Mouse (Mus musculus): ENCODE results near the gene Lrwd1. TPM values are rescaled to one million over a fixed set of nuclear protein-coding genes. Genes with fewer than 3 reads are reported as not detected.

Lrwd1 gene
- 27.3 to 31.5 TPM (median 29.4 TPM) in 4 replicates for total RNA-seq (2023; ENCODE audit: inconsistent age)

GRCm38 (mm10) chr5:136135571-136136291 lies at the start of gene Lrwd1, which contains the start of gene Alkbh4:
Gene Lrwd1, minus strand, starts transcription at chr5:136136074.
Gene Alkbh4, plus strand, starts transcription at chr5:136136146.

DNA sequence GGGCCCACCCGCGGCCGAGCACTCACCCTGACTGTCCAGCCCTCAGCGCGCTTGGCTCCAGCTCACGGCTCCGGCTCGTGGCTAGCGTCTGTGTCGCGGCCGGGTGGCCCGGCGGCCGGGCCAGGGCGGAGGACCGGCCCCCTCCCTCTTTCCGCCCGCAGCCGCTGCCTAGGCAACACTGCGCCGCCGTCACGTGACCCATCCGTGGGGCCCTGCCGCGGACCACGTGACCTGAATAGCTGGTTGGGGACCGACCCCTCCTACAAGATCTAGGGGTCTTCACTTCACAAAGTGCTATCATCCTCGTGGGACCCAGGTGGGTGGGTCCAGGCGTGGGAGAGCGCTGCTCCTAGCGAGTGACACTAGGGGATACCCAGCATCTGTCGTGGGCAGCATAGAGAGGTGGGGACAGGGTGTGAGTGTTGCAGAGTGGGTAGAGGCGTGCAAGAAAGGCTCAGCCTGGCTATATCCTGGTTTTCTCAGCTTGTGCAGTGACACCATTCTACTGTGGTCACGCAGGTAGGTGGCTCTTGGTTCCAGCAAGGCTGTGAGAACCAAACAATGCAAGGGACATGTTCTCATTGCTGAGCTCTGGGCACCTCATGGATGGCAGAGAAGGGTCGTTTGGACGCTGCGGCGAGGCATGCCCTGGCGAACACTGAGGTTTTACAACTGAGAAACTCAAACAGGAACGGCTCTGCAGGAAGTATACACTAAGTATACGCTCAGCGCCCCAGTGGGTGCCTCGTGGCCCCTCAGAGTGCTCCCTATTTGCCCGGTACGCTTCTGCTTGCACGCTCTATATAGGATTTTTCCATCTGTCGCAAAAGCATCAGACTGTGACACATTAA lies 34.9 kb upstream of the Lrwd1 start, which contains the start of gene Orai2:
TSS of gene Orai2 (minus strand) at position 202 of the 851 bp plus-strand sequence.

GRCm38 (mm10) chr5:136115891-136116783 lies 19.7 kb downstream of the Lrwd1 start, which contains the start of gene Polr2j:
Gene Polr2j, plus strand, starts transcription at chr5:136116631.

DNA sequence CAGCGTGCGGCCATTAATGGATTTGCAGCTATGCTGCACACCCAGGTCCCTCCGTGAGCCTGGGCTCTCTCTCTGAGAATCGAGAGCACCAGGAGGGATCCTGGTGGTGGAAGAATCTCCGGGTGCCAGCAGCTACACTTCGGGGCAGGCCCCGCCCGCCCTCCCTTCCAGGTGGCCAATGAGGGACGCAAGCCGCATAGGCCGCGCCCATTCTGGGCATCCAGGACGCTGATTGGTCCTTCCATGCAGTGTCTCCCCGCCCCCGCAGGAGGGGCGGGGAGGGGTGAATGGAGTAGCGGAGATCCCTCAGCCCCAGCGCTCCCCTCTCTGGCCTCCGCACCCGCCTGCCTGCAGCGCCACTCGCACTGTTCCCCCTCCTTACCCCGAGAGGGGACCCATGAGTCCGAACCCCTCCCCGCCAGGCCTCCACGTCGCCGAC lies 52.2 kb downstream of the Lrwd1 start, which contains the start of gene Rasa4:
TSS of gene Rasa4 (plus strand) at position 248 of the 439 bp plus-strand sequence.

Other genes starting within 250 kb of the Lrwd1 start
- gene Hspb1, start 248.2 kb downstream of the Lrwd1 start, total RNA-seq (2023; ENCODE audit: inconsistent age) = 1.4 to 5.8 TPM (median 3.1 TPM) in 4 replicates
- gene Ywhag, start 201.5 kb downstream of the Lrwd1 start, total RNA-seq (2023; ENCODE audit: inconsistent age) = 75.8 to 90.5 TPM (median 86.6 TPM) in 4 replicates
- 0.58 to 1.0 TPM (median 0.72 TPM) in 3 of 4 replicates, not detected in the other for gene Ssc4d, start 161.5 kb downstream of the Lrwd1 start, total RNA-seq (2023; ENCODE audit: inconsistent age)
- not detected in 4 replicates for gene Zp3, start 156.0 kb downstream of the Lrwd1 start, total RNA-seq (2023; ENCODE audit: inconsistent age)
- gene Dtx2, start 141.3 kb downstream of the Lrwd1 start, total RNA-seq (2023; ENCODE audit: inconsistent age) = 32.4 to 36.4 TPM (median 34.3 TPM) in 4 replicates
- 0.29 to 0.83 TPM (median 0.63 TPM) in 4 replicates for gene Upk3b, start 97.6 kb downstream of the Lrwd1 start, total RNA-seq (2023; ENCODE audit: inconsistent age)
- not detected in 4 replicates for gene Upk3bl, start 81.6 kb downstream of the Lrwd1 start, total RNA-seq (2023; ENCODE audit: inconsistent age)
- 14.2 to 20.5 TPM (median 19.1 TPM) in 4 replicates for gene Rasa4, start 52.2 kb downstream of the Lrwd1 start, total RNA-seq (2023; ENCODE audit: inconsistent age)
- gene Polr2j, start 19.4 kb downstream of the Lrwd1 start, total RNA-seq (2023; ENCODE audit: inconsistent age) = 57.3 to 80.7 TPM (median 72.8 TPM) in 4 replicates
- 12.0 to 14.7 TPM (median 12.5 TPM) in 4 replicates for gene Alkbh4, start 72 bp upstream of the Lrwd1 start, total RNA-seq (2023; ENCODE audit: inconsistent age)
- 54.0 to 57.6 TPM (median 55.1 TPM) in 4 replicates for gene Orai2, start 34.6 kb upstream of the Lrwd1 start, total RNA-seq (2023; ENCODE audit: inconsistent age)
- gene Prkrip1, start 62.9 kb upstream of the Lrwd1 start, total RNA-seq (2023; ENCODE audit: inconsistent age) = 29.1 to 35.6 TPM (median 31.5 TPM) in 4 replicates
- 14.1 to 17.7 TPM (median 16.3 TPM) in 4 replicates for gene Sh2b2, start 110.5 kb upstream of the Lrwd1 start, total RNA-seq (2023; ENCODE audit: inconsistent age)

Data from B cell, adult (primary cell).